In the genomic region with DNA sequence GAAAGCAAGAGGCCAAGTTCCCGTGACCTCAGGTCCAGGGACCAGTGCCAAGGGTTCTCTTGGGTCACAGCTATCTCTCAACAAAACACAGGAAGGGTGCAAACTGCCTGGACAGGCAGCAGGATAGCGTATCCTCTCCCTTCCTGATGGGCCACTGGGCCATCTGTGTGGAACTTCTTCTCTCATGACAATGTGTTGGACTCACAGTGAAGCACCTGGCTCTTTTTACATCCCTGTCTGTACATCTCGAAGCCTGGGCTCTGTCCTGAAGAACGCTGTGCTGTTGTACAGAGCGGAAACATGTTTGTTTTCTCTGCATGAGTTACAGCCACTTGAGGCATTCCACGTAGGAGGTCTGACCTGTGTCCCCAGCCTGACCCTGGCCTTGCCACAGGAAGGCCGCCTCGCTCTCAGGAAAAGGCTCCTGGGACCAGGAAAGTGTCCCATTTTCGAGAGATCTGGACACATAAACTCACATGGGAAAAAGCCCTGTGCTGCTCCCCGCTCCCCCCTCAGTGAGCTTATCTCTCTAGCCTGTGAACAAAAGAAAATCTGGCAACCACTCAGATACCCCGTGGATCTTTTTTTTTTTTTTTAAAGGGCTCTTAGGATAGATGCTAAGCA, we compare ENCODE assay signal across 9 mouse cellular contexts. TPM values are rescaled to one million over a fixed set of nuclear protein-coding genes. Genes with fewer than 3 reads are reported as not detected.
DNase-seq lines count a peak whose midpoint lies in the region; ATAC-seq and TF ChIP-seq lines count a peak whose summit lies in the region.
"Had no signal": no experiment of that assay in that cellular context is flagged by ENCODE, and none has a peak within 500 bp of the region (broad histone marks: within the 10 kb centered on the region; RNA-seq: fewer than 3 reads in every experiment).

No protein-coding gene starts in this region.

- H3K9ac ChIP-seq in lung, postnatal 0 days (replicated peaks; ENCODE audit: low read depth): no peak overlapping the region
- H3K9ac ChIP-seq in kidney, embryonic 14.5 days (ENCODE audit: low read depth, low read length): no peak overlapping the region

- WGBS in lung, postnatal 0 days: 32% methylated on average over 11 of the region's 11 CpGs
- WGBS in kidney, embryonic 14.5 days: 13% methylated on average over 11 of the region's 11 CpGs

- no peak; the same call in 1 of the 2 replicates for ATAC-seq in lung, postnatal 0 days
- ATAC-seq in kidney, embryonic 14.5 days (ENCODE audit: low FRiP score, low TSS enrichment): peak; percentile 80
- ATAC-seq in CD4-positive, CD25-positive, alpha-beta regulatory T cell, adult 4 months: no peak

- no peak overlapping the region for H3K4me3 ChIP-seq in lung, postnatal 0 days (ENCODE audit: low read depth, low read length)
- no peak overlapping the region for H3K4me3 ChIP-seq in kidney, embryonic 14.5 days (ENCODE audit: low read length)

- no peaks in the 10 kb centered on the region for H3K36me3 ChIP-seq in lung, postnatal 0 days (ENCODE audit: insufficient read depth, low read length)
- H3K36me3 ChIP-seq in kidney, embryonic 14.5 days (ENCODE audit: control insufficient read depth, insufficient read depth, low read length): no peaks in the 10 kb centered on the region

- H3K9me3 ChIP-seq in lung, postnatal 0 days (ENCODE audit: low read length): no peaks in the 10 kb centered on the region
- no peaks in the 10 kb centered on the region for H3K9me3 ChIP-seq in kidney, embryonic 14.5 days (ENCODE audit: control insufficient read depth, low read length)

- no peak for TF ChIP-seq EP300 in lung, postnatal 0 days (IDR thresholded peaks at IDR 0.05)

- H3K27me3 ChIP-seq in lung, postnatal 0 days (replicated peaks; ENCODE audit: insufficient read depth, low read length): no peaks in the 10 kb centered on the region
- H3K27me3 ChIP-seq in kidney, embryonic 14.5 days (ENCODE audit: control insufficient read depth, insufficient read depth, low read length): no peaks in the 10 kb centered on the region

- peak; percentile 68 for DNase-seq in lung, adult 18-20 months
- no peak for DNase-seq in lung, postnatal 0 days (ENCODE audit: low spot score)
- peak; percentile 78 for DNase-seq in heart, adult 8-10 months (ENCODE audit: low spot score)
- peak; percentile 35 for DNase-seq in skeletal muscle tissue, adult 2 months (ENCODE audit: low read depth, low spot score)
- no peak for DNase-seq in urinary bladder, postnatal 10 days (ENCODE audit: low spot score)
- DNase-seq in B cell, adult 2 months: no peak
- DNase-seq: cerebellum, postnatal 10 days had no signal

- H3K4me1 ChIP-seq in lung, postnatal 0 days (ENCODE audit: insufficient read depth, low read depth, low read length): no peaks in the 10 kb centered on the region; the same call in 1 of the 2 replicates
- H3K4me1 ChIP-seq in kidney, embryonic 14.5 days (ENCODE audit: control insufficient read depth, insufficient read depth, low read length): peaks cover 34% of the 10 kb centered on the region

- no peak overlapping the region for H3K27ac ChIP-seq in lung, postnatal 0 days (ENCODE audit: low read length)
- H3K27ac ChIP-seq in kidney, embryonic 14.5 days (ENCODE audit: low read depth, low read length): peak overlapping the region; percentile 71

- no peak overlapping the region for H3K4me2 ChIP-seq in lung, postnatal 0 days (replicated peaks; ENCODE audit: low read depth, low read length)
- no peak overlapping the region for H3K4me2 ChIP-seq in kidney, embryonic 14.5 days (replicated peaks; ENCODE audit: low read depth, low read length)

- TF ChIP-seq CTCF in lung, postnatal 0 days (IDR thresholded peaks at IDR 0.05): no peak

RNA-seq across cellular contexts. Expression of gene Nxn, which starts 18.9 kb away (rescaled TPM):
- 11.7 and 11.9 TPM in 2 replicates for polyA plus RNA-seq in lung, postnatal 0 days (2015; fragmentation: Nextera tagmentation; extraction: Ambion mirVana)
- 10 to 100 TPM in 3 of 4 experiments, 1 to 10 TPM in 1; 9.8 to 13.0 (median 11.0) TPM for total RNA-seq in heart, adult 8-10 months (2022)
- 29.3 and 38.0 TPM in 2 replicates for polyA plus RNA-seq in kidney, embryonic 14.5 days (2014; fragmentation: Nextera tagmentation; extraction: Ambion mirVana)
- polyA plus RNA-seq in CD4-positive, CD25-positive, alpha-beta regulatory T cell, adult 4 months (2017; shearing (Covaris generic)): 1 to 10 TPM; 1.3 to 2.0 TPM

RNA-seq across cellular contexts. Expression of gene Timm22, which starts 26.7 kb away (rescaled TPM):
- polyA plus RNA-seq in lung, postnatal 0 days (2015; fragmentation: Nextera tagmentation; extraction: Ambion mirVana): 64.4 and 81.7 TPM in 2 replicates
- total RNA-seq in heart, adult 8-10 months (2022): 10 to 100 TPM; 32.9 to 54.5 (median 39.9) TPM
- polyA plus RNA-seq in kidney, embryonic 14.5 days (2014; fragmentation: Nextera tagmentation; extraction: Ambion mirVana): 113 and 139 TPM in 2 replicates
- polyA plus RNA-seq in CD4-positive, CD25-positive, alpha-beta regulatory T cell, adult 4 months (2017; shearing (Covaris generic)): 10 to 100 TPM; 55.6 to 64.4 TPM

Comparison
In these comparisons a context has a peak if more than half of its experiments do, and no peak if none do; other contexts are left out.
1. DNase-seq: peak in lung, adult 18-20 months (2 of 2), heart, adult 8-10 months (single experiment) and skeletal muscle tissue, adult 2 months (single experiment); none in lung, postnatal 0 days (single experiment), urinary bladder, postnatal 10 days (single experiment) and B cell, adult 2 months (0 of 2).